Mouse (Mus musculus) MEL (cell line): ENCODE results near the gene Krtap4-9.
"Not testable (repeated sequence)": the region's sequence is repeated elsewhere in the genome, so short reads cannot be mapped to it uniquely, and the experiment has no call there.

ENCODE experiments used
- BHLHE40 ChIP-seq: IDR thresholded peaks from 2 replicates; pipeline ENCODE4 v1.6.1; 2012; ENCODE audit warnings: low read depth, mild to moderate bottlenecking, inconsistent platforms, low read length, improper control_type of control experiment, borderline replicate concordance
- CTCF ChIP-seq, 3 experiments: IDR thresholded peaks in 2 of 3; conservative IDR thresholded peaks in 1 of 3; 2 replicates each; pipeline ENCODE4 v1.5.1; 2011 to 2012; ENCODE audit warnings: low read length in 3 of 3, low read depth in 2 of 3, mild to moderate bottlenecking in 2 of 3, improper control_type of control experiment in 1 of 3, inconsistent platforms in 1 of 3, mixed read lengths in 1 of 3, moderate library complexity in 1 of 3; ENCODE audit not compliant: control insufficient read depth in 1 of 3, insufficient read depth in 1 of 3, poor library complexity in 1 of 3, severe bottlenecking in 1 of 3
- MAX ChIP-seq: IDR thresholded peaks from 2 replicates; pipeline ENCODE4 v1.6.1; 2011; ENCODE audit warnings: low read length, improper control_type of control experiment
- POLR2A ChIP-seq, 2 experiments: IDR thresholded peaks; 2 replicates each; pipeline ENCODE4 v1.6.1; 2011 to 2012; ENCODE audit warnings: low read length in 2 of 2, mild to moderate bottlenecking in 2 of 2, control low read depth in 1 of 2, improper control_type of control experiment in 1 of 2, low read depth in 1 of 2, moderate library complexity in 1 of 2; ENCODE audit not compliant: control insufficient read depth in 1 of 2, insufficient read depth in 1 of 2, poor library complexity in 1 of 2
- POLR2AphosphoS2 ChIP-seq: IDR thresholded peaks from 2 replicates; pipeline ENCODE4 v1.6.1; 2011; ENCODE audit warnings: low read length, improper control_type of control experiment
- POLR2AphosphoS5 ChIP-seq: IDR thresholded peaks from 2 replicates; pipeline ENCODE4 v1.6.1; 2012; ENCODE audit warnings: low read depth, borderline replicate concordance, mild to moderate bottlenecking, inconsistent platforms, low read length, moderate library complexity, mixed read lengths
- RAD21 ChIP-seq: IDR thresholded peaks from 2 replicates; pipeline ENCODE4 v1.6.1; 2011; ENCODE audit warnings: mild to moderate bottlenecking, low read depth, low read length, improper control_type of control experiment
- USF1 ChIP-seq: IDR thresholded peaks from 2 replicates; pipeline ENCODE4 v1.6.1; 2014; ENCODE audit warnings: low read depth, mild to moderate bottlenecking, inconsistent platforms, low read length, improper control_type of control experiment, moderate library complexity
- USF2 ChIP-seq, 2 experiments: IDR thresholded peaks; 2 replicates each; pipeline ENCODE4 v1.6.1; 2011 to 2012; ENCODE audit warnings: improper control_type of control experiment in 2 of 2, low read length in 2 of 2, borderline replicate concordance in 1 of 2, inconsistent platforms in 1 of 2, low read depth in 1 of 2, mild to moderate bottlenecking in 1 of 2; ENCODE audit not compliant: insufficient read depth in 1 of 2
- ZC3H11A ChIP-seq: IDR thresholded peaks from 2 replicates; pipeline ENCODE4 v1.6.1; 2012; ENCODE audit warnings: low read depth, mild to moderate bottlenecking, inconsistent platforms, low read length, improper control_type of control experiment
- ZMIZ1 ChIP-seq: IDR thresholded peaks from 2 replicates; pipeline ENCODE4 v1.6.1; 2012; ENCODE audit warnings: low read depth, mild to moderate bottlenecking, inconsistent platforms, low read length, improper control_type of control experiment, moderate library complexity

- TF ChIP-seq BHLHE40; MAX; POLR2A (IDR thresholded peaks at IDR 0.05; ENCODE audit: control insufficient read depth in 1 of 2, insufficient read depth in 1 of 2, low read depth in 1 of 2, low read length in 2 of 2, poor library complexity in 1 of 2); RAD21; ZMIZ1; ZC3H11A; CTCF (IDR thresholded peaks at IDR 0.05 in 2 of 3, conservative IDR thresholded peaks at IDR 0.05 in 1 of 3; ENCODE audit: control insufficient read depth in 1 of 3, insufficient read depth in 1 of 3, low read depth in 2 of 3, low read length in 3 of 3, poor library complexity in 1 of 3, severe bottlenecking in 1 of 3); USF1; POLR2AphosphoS2; USF2 (IDR thresholded peaks at IDR 0.05; ENCODE audit: borderline replicate concordance in 1 of 2, insufficient read depth in 1 of 2, low read depth in 1 of 2, low read length in 2 of 2); POLR2AphosphoS5: not testable (repeated sequence)
Measured at GRCm38 (mm10) chr11:99809792-99810191, 24.8 kb downstream of the Krtap4-9 start, which contains the start of gene Krtap4-13.
